Mouse (Mus musculus) mouse embryonic stem cell (cell line): Measurements from ENCODE around the gene Setd4.
"Not testable (repeated sequence)": the region's sequence is repeated elsewhere in the genome, so short reads cannot be mapped to it uniquely, and the experiment has no call there.

ENCODE experiments used
- in situ Hi-C, 2 experiments: fragments of 300-500 bp; cut with MboI; formaldehyde crosslinking; loops; 1 replicate in 1 of 2; 3 replicates in 1 of 2; pipeline ENCODE4 v1.14.3; 2019 to 2020; ENCODE audit warnings: low sequenced_read_pairs in 2 of 2, low pct_unique_long_range_greater_than_20kb in 1 of 2, mixed read lengths in 1 of 2; ENCODE audit not compliant: unreplicated experiment in 1 of 2

The Setd4 gene

DNA sequence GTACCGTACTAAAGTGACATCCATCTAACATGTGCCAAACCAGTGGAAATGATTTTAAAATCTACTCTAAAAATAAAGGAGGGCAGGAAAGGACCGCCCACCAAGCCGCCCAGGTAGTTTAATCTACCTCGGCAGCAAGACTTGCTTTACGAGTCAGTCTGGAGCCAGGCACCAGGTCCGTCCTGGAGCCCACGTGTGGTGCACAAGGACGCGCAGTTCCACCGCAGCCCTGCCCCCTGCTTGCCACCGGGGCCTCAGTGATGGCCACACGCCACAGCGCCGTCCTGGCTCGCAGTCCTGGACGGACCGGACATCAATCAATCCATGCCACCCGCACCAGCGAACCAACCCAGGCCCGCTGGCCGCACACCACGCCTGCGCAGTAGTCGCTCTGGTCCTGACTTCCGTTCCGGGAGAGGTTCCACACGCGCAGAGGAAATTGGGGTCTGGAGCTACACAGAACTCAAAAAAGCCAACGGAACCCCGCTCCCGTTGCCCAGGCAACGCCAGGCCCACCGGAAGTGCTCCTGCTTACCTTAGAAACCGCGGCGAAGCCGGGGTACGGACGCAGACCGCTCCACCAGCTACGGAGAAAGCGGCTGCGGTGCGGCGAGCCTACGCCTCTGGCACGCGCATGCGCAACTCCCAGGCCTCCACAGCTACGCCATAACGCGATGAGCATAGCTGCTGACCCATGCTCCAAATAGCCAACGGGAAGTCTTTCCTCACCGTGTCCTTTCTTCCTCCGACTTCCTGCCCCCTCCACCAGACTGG, at the start of gene Setd4:
TSS of gene Setd4 (minus strand) at position 625 of the 774 bp plus-strand sequence.
- in situ Hi-C loops, result no loop called here

DNA sequence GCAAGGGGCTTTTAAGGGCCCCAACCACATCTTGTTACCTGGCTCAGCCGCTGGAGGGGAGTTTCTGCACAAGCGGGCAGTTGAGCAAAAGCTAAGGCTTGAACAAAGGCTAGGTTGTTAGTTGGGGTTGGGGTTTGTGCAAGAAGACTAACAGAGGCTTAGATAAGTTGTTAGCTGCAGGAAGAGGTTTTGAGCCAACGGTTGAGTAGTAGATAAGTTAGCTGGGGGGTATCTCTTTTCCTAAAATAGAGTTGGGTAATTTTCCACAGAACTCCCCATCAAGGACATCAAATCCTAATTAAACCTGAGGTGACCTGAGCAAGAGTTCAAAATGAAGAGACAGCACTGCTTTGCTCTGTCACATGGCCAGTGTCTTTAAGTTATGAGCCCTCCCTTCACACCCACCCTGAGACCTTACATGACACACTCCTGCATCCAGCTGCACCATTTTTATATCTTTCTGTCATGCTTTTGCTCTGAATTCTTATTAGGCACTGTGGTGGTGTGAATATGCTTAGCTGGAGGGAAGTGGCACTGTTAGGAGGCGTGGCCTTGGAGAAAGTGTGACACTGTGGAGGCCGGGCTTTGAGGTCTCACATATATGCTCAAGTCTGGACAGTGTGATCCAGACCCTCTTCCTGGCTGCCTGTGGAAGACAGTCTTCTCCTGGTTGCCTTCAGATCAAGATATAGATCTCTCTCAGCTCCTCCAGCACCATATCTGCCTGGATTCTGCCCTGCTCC, 44.7 kb upstream of the Setd4 start:
- in situ Hi-C loops, result no loop called here

DNA sequence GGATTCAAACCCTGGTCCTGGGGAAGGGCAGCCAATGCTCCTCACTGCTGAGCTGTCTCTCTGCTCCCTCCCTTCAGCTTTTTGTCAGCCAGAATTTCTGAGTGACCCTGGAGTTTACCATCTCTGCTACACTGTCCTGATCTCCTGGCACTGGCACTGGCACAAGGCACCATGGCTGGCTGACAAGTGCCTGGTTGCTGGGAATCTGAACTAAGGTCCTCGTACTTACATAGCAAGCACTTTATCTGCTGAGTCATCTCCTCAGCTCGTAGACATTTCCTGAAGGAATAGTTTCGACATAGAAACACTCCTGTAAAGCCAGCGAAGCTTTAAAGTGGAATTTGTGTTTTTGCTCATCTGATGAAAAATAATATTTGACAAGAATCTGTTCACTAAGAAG, 40.1 kb upstream of the Setd4 start:
- in situ Hi-C loops, result no loop called here

DNA sequence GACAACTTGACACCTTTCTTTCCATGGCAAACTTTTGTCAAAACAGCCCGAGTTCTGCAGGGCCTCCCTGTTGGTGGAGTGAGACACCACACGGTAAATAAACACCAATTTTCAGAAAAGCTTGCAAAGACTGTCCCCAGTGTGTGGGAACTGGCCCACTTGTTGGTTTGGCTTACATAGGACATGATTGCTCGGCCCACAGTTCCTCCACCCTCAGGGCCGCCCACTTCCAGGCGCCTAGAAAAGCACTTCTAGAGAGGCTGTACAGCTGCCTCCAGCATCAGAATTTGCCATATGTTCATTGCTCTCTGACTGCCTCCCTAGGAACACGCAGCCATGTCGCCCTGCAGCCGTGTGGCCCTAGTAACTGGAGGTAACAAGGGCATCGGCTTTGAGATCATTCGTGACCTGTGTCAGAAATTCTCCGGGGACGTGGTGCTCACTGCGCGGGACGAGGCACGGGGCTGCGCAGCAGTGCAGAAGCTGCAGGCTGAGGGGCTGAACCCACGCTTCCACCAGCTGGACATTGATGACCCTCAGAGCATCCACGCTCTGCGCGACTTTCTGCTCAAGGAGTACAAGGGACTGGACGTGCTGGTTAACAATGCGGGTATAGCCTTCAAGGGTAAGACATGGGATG, 24.0 kb upstream of the Setd4 start, which contains the start of gene Gm5678:
TSS of gene Gm5678 (plus strand) at position 337 of the 640 bp plus-strand sequence.
- in situ Hi-C loops, result no loop called here

DNA sequence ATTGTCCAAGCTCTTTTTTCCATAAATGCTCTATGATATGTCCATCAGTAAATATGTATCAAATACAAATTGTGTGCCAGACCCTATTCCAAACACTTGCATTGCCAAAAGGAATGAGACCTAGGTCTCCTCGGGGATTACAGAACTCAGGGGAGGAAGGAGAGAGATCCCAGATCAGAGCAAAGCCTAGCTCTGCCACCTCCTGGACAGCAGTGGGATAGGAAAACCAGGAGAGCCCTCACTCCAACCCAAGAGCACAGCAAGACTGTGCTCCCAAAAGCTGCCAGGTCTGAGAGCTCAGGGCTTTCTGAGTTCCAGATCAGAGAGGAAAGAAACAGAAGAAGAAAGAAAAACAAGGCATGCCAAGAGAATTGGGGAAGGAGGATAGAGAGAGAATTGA, 22.9 kb upstream of the Setd4 start:
- in situ Hi-C loops, result no loop called here

DNA sequence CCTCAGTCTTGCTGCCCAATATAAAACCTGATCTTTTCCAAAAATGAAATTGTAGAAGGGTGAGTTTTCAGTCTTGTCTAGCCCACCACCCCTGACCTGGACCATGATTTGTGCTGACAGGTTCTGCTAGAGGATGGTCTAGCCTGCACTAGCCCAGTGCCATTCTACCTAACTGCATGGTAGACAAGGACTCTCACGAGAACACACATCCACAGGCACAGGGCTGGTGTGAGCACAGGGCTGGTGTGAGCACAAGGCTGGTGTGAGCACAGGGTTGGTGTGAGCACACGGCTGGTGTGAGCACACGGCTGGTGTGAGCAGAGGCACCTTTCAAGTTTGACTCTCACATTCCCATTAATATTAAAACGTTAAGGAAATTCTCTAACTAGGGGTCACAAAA, 20.8 kb upstream of the Setd4 start:
- in situ Hi-C loops, result no loop called here

DNA sequence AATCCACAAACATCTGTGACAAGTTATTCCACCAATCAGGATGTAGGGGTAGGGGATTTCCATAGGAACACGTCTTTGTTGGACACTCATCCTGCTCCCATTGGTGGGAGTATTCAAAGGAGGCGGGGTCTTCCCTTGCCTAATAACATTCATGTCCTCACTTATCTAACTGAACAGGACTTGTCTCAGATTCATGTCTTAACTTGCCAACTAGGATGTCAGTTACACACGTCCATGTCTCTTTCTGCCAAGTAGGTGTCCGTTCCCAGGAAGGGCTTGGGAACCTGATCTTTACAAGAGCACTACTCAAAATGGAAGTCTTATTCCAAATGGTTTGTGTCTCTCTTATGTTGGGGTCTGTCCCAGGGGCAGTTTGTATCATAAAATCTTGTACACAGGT, 19.9 kb upstream of the Setd4 start:
- in situ Hi-C loops, result not testable (repeated sequence)

DNA sequence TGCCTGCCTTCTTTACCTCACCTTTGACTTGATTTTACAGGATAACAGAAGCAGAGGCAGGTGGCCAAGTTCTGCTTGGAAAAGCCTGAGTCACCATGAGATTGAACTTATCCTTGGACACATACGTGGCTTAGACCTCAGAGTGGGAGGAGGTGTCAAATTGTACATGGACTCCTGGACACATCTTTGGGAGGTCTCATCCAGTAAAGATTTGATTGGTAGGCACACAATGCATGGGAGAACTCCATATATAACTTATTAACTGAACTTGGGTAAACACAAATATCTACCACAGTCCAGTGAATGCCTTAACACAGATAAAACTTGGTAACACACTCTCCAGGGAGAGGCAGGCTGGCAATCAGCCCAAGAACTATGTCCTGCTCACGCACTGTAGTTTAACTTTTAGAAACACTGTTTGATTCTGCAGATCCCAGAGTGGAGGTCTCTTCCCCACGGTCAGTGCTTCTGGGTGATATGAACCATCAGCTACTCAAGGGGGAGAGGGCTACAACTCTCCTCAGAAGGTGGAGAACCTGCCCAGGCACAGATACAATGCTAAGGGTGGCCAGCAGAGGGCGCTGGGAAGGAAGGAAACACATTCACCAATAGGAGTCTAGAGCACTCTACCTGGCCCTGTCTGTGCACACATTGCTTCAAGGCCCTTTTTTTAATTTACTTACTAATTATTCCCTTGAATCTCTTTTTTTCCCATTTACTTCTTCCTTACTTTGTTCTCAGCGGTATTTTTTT, 11.4 kb upstream of the Setd4 start:
- in situ Hi-C loops, result no loop called here

DNA sequence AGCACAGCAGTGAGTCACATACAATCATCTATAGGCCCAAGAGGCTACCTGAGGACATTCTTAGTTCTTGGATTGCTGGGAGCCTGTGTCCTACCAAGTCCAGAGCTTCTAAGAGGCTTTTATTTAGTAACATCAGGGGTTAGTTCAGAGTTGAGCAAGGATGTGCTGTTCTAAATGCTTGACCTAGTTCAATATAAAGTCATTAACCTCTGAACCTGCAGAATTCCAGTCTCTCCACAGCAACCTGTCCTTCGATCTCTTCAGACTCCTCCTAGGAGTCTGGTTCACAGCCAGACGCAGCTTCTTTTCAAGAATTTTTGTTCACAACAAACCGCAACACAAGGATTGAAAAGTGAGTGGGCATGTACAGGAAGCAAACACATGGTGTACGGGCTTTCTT, 7.1 kb upstream of the Setd4 start:
- in situ Hi-C loops, result no loop called here

DNA sequence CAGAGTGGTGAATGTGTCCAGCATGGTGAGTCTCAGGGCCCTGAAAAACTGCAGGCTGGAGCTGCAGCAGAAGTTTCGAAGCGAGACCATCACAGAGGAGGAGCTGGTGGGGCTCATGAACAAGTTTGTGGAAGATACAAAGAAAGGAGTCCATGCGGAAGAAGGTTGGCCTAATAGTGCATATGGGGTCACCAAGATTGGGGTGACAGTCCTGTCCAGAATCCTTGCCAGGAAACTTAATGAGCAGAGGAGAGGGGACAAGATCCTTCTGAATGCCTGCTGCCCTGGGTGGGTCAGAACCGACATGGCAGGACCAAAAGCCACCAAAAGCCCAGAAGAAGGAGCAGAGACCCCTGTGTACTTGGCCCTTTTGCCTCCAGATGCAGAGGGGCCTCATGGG, 5.9 kb upstream of the Setd4 start:
- in situ Hi-C loops, result no loop called here

DNA sequence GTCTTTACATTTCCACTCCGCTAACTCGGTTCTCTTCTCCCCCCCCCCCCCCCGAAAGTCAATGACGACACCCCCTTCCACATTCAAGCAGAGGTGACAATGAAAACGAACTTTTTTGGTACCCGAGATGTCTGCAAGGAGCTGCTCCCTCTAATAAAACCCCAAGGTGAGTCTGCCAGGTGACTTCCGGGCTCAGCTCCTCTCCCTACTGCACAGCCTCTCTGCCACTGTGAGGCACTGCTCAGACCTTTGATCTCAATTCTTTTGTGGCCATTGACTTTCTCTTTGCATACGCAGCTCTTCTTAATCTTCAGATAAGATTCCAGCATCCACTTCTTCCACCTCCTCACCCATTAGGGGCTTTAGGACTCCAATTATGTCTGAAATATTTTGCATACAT, 4.9 kb upstream of the Setd4 start:
- in situ Hi-C loops, result no loop called here

DNA sequence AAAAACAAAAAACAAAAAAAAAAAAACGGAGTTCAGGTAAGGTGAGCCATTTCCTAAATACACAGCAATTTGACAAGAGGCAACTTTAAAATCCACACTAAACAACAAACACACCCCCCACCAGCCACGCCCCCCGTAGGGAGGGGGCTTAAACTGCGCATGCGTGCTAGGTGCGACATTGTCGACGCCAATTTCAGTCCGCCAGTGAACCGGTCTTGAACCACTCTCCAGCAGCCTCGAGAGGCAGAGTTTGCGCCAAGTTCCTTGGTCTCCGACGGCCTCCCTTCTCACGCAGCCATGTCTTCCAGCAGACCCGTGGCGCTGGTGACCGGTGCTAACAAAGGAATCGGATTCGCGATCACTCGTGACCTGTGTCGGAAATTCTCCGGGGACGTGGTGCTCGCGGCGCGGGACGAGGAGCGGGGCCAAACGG, 3.8 kb upstream of the Setd4 start:
- in situ Hi-C loops, result no loop called here

DNA sequence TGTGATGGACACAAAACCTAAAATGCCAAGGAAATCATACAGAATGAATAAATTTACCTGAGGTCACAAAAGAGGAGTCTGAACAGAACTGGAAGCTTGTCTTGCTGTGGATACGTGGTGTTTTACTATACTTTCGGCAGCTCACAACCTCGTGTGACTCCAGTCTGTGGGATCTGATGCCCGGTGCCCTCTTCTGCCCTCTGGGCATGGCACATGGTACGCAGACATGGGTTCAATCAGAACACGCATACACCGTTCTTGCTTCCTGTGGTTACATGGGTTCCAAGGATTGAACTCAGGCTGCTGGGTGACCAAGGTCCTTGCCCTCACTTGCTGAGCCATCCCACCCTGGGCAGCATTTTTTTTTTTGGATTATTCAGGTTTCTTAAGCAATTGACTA, 2.3 kb upstream of the Setd4 start:
- in situ Hi-C loops, result no loop called here

DNA sequence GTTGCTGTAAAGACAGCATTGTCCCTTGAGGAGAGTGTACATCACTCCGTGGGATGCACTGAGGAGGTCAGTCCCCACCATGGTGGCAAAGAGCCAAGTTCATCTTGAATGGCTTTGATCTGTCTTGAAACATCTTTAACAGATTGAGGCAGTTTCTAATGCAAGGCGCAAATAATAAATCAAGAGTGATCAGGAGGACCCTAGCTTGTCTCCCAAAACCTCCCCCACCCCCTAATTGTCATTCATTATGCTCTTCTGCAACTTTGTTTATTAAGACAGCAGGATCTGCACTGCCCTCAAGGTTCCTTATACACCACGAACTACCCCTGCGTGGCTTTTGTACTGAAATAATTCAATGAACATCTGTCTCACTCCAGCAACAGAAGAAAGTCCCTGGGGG, 1.7 kb upstream of the Setd4 start, which contains the start of gene Cbr1:
TSS of gene Cbr1 (plus strand) at position 301 of the 400 bp plus-strand sequence.
- in situ Hi-C loops, result no loop called here

DNA sequence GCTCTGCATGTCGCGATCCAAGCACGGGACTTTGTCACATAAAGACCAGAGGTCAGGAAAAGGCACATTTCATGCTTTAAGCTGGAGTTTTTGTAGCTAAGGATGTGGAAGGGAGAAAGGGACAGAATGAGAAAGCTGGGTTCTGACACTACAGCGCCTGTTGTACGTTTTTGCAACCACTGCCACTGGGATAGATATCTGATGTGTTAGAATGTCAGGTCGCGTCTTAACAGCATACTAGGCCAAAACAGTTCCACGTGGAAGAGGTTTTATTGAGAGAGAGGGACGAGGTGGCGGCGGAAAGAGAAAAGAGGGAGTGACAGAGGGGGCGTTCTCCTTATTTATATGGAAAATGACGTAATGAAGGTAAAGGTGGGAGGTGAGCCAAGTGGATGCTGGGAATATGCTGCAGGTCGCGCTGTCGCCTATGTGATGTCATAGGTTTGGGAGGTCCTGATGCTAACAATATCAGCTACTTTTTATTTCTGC, 662 bp upstream of the Setd4 start:
- in situ Hi-C loops, result no loop called here

DNA sequence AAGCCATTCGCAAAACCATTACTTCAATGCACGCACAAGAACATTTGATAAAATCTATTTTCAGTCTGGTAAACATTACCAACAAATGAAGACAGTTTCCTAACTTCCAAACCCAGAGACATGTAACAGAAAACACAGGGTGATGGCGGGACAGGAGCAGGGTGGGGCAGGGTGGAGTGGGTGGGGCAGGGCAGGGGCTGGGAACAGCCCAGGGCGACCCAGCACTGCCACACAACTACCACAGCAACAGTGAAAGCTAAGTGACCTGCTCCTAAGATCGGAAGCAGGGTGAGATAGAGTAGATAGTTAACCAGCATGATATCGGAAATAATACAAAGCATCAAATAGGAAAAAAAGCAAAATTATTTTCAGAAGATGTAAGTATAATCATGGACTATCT, 4.4 kb downstream of the Setd4 start:
- in situ Hi-C loops, result no loop called here

DNA sequence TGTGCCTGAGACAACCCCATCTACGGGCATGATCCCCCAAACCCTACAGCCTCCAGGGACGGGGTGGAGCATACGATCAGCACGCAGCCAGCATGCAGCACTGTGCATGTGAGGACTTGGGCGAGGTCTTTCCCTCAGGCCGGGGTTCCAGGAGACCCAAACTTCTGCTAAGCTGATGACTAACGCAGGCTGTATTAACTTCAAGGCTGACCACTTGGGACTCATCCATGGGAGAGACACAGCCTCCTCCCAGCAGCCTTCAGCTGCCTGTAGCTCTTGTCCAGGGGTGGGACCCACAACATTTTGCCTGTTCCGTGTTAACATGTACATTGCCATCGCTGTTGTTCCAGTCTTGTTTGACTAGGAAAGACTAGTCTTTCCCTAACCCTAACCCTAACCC, 6.3 kb downstream of the Setd4 start:
- in situ Hi-C loops, result no loop called here

DNA sequence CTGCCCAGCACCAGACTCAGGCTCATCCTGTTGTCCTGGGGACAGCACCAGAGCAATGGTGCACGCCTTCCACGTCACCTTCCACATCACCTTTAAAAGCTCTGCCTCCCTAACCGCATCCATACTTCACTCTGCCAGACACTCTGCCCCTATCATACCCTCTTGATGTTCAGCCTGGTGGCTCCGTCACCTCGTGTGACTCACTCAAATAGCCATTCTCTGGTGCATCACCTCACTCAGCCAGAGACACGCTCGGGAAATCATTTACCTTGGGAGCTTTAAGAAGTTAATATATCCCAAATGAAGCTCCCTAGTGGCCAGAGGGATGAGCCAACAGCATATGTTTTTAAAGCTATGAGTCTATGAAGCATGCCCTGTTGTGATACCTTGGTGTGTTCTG, 7.1 kb downstream of the Setd4 start:
- in situ Hi-C loops, result no loop called here

DNA sequence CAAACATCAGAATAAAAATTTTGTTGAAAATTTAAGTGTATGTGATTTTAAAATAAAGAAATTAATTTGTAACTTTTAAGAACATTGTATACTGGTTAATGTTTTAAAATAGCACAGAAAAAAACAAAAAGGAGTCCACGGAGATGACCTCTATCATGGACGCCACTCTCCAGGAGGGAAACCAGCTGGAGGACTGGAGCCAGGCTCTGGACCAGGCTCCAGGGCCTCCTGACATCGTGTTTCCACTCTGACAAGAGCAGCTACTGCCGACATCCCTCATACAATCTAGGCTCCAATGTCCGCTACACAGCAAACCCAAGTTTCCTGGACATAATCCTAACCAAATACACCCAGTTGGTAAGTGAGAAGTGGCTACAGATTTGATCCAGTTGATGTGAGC, 8.1 kb downstream of the Setd4 start:
- in situ Hi-C loops, result no loop called here
